Mouse (Mus musculus) CH12.LX (cell line): ENCODE data around the gene Cog7.

Experiments
- CHD2 ChIP-seq: IDR thresholded peaks from 2 replicates; pipeline ENCODE4 v1.6.1; 2011; ENCODE audit warnings: low read length, improper control_type of control experiment
- CTCF ChIP-seq, 2 experiments: IDR thresholded peaks in 1 of 2; conservative IDR thresholded peaks in 1 of 2; 2 replicates each; pipeline ENCODE4 v1.5.1; 2011 to 2012; ENCODE audit warnings: low read depth in 2 of 2, low read length in 2 of 2, improper control_type of control experiment in 1 of 2, inconsistent platforms in 1 of 2, mild to moderate bottlenecking in 1 of 2, moderate library complexity in 1 of 2
- ELF1 ChIP-seq: IDR thresholded peaks from 2 replicates; pipeline ENCODE4 v1.6.1; 2014; ENCODE audit warnings: low read depth, mild to moderate bottlenecking, inconsistent platforms, low read length, improper control_type of control experiment
- EP300 ChIP-seq: IDR thresholded peaks from 2 replicates; pipeline ENCODE4 v1.6.1; 2011; ENCODE audit warnings: low read length, improper control_type of control experiment
- ETS1 ChIP-seq: conservative IDR thresholded peaks from 2 replicates; pipeline ENCODE4 v1.6.1; 2012; ENCODE audit warnings: low read depth, mild to moderate bottlenecking, inconsistent platforms, low read length, improper control_type of control experiment, moderate library complexity
- GABPA ChIP-seq: IDR thresholded peaks from 2 replicates; pipeline ENCODE4 v1.6.1; 2012; ENCODE audit warnings: low read depth, low read length, improper control_type of control experiment, inconsistent platforms; ENCODE audit not compliant: insufficient replicate concordance
- MAFK ChIP-seq: IDR thresholded peaks from 2 replicates; pipeline ENCODE4 v1.6.1; 2011; ENCODE audit warnings: low read length, improper control_type of control experiment; ENCODE audit not compliant: insufficient replicate concordance
- MYC ChIP-seq: IDR thresholded peaks from 2 replicates; pipeline ENCODE4 v1.6.1; 2011; ENCODE audit warnings: low read depth, mild to moderate bottlenecking, improper control_type of control experiment, low read length
- POLR2A ChIP-seq: IDR thresholded peaks from 2 replicates; pipeline ENCODE4 v1.6.1; 2011; ENCODE audit warnings: low read depth, mild to moderate bottlenecking, improper control_type of control experiment, low read length
- TBP ChIP-seq: conservative IDR thresholded peaks from 2 replicates; pipeline ENCODE4 v1.6.1; 2011; ENCODE audit warnings: low read depth, low read length, improper control_type of control experiment
- TCF12 ChIP-seq: IDR thresholded peaks from 2 replicates; pipeline ENCODE4 v1.6.1; 2014; ENCODE audit warnings: low read depth, mild to moderate bottlenecking, inconsistent platforms, low read length, improper control_type of control experiment
- USF1 ChIP-seq: IDR thresholded peaks from 2 replicates; pipeline ENCODE4 v1.6.1; 2014; ENCODE audit warnings: low read depth, mild to moderate bottlenecking, inconsistent platforms, low read length, improper control_type of control experiment
- USF2 ChIP-seq: conservative IDR thresholded peaks from 2 replicates; pipeline ENCODE4 v1.6.1; 2011; ENCODE audit warnings: low read depth, low read length, improper control_type of control experiment
- ZMIZ1 ChIP-seq: IDR thresholded peaks from 2 replicates; pipeline ENCODE4 v1.6.1; 2012; ENCODE audit warnings: low read depth, mild to moderate bottlenecking, inconsistent platforms, low read length, improper control_type of control experiment

DNA sequence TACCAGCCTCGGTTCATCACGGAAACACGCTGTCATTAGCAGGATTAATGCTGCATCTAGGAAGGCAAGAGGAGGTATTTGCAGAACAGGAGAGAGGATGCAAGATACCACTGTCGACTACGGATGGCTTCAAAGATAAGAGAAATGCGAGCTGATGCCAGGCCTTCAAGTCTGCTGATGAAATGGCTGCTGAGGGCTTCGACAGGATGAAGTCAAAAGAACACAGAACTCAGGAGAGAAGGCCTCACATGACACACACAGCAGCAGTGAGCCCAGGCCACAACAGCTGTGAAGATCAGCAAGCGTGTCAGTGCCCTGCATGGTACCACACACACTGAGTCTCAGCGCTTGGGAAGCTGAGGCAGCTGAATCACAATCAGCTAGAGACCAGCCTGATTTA, 11.3 kb downstream of the Cog7 start:
- no peak for TF ChIP-seq ETS1
- TF ChIP-seq TBP, result no peak
- no peak for TF ChIP-seq TCF12
- no peak for TF ChIP-seq USF2
- TF ChIP-seq POLR2A, result no peak
- TF ChIP-seq ELF1, result no peak
- TF ChIP-seq EP300, result no peak
- TF ChIP-seq ZMIZ1, result no peak
- no peak for TF ChIP-seq CTCF (conservative IDR thresholded peaks at IDR 0.05 in 1 of 2, IDR thresholded peaks at IDR 0.05 in 1 of 2; ENCODE audit: low read depth in 2 of 2, low read length in 2 of 2)
- TF ChIP-seq MYC, result no peak
- no peak for TF ChIP-seq GABPA
- TF ChIP-seq CHD2, result no peak
- TF ChIP-seq USF1, result no peak
- no peak for TF ChIP-seq MAFK
